Mouse (Mus musculus) ES-E14 (cell line): ENCODE data around the gene Znfx1.

ENCODE experiments used
- CHD2 ChIP-seq: IDR thresholded peaks from 2 replicates; pipeline ENCODE4 v1.6.1; 2014; ENCODE audit warnings: mild to moderate bottlenecking, low read depth, low read length, inconsistent platforms
- HCFC1 ChIP-seq: IDR thresholded peaks from 2 replicates; pipeline ENCODE4 v1.6.1; 2012; ENCODE audit warnings: low read length, inconsistent platforms, borderline replicate concordance; ENCODE audit not compliant: insufficient read depth
- MAFK ChIP-seq: IDR thresholded peaks from 2 replicates; pipeline ENCODE4 v1.6.1; 2014; ENCODE audit warnings: mild to moderate bottlenecking, low read depth, low read length, inconsistent platforms; ENCODE audit not compliant: insufficient read depth
- ZC3H11A ChIP-seq: IDR thresholded peaks from 2 replicates; pipeline ENCODE4 v1.6.1; 2012; ENCODE audit warnings: low read depth, mild to moderate bottlenecking, inconsistent platforms, low read length, borderline replicate concordance
- ZNF384 ChIP-seq: IDR thresholded peaks from 2 replicates; pipeline ENCODE4 v1.6.1; 2012; ENCODE audit warnings: low read depth, low read length, inconsistent platforms

DNA sequence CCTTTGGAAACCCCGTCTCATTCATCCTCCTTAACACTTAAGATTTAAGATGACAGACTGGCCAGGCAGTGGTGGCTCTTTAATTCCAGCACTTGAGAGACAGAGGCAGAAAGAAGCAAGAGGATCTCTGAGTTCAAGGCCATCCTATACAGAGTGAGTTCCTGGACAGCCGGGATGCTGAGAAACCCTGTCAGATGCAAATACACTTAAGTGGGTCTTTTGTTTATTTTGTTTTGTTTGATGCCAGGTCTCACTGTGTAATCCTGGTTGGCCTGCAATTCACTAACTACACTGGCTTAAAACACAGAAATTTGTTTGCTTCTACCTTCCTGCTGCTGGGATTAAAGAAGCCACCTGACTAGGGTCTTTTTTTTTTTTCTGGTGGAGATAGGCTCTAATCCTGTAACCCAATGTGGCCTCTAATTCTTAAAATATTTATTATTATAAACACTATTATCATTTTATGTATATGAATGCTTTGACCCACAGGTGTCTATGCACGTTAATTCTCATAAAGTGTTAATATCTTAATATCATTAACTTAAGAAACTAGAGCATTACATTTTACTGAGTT, 3.9 kb downstream of the Znfx1 start:
- TF ChIP-seq ZC3H11A (no peak), CHD2 (0 out of 2 replicates have a peak, but pooled peaks have one; percentile 11), HCFC1 (no peak), ZNF384 (peak; percentile 97), MAFK (no peak)
